Comparison of ENCODE assay signal across 9 mouse cellular contexts in genomic region chr15:80599213-80599750, GRCm38 (mm10). TPM values are rescaled to one million over a fixed set of nuclear protein-coding genes. Genes with fewer than 3 reads are reported as not detected.
DNase-seq lines count a peak whose midpoint lies in the region; ATAC-seq and TF ChIP-seq lines count a peak whose summit lies in the region.
"Had no signal": no experiment of that assay in that cellular context is flagged by ENCODE, and none has a peak within 500 bp of the region (broad histone marks: within the 10 kb centered on the region; RNA-seq: fewer than 3 reads in every experiment).

No protein-coding gene starts in this region.

- peak; percentile 88 for ATAC-seq in intestine, embryonic 15.5 days
- ATAC-seq in liver, embryonic 14.5 days (ENCODE audit: insufficient read depth): peak; percentile 89
- ATAC-seq in forebrain, embryonic 15.5 days (replicated peaks): no peak

- no peak overlapping the region for H3K27ac ChIP-seq in intestine, embryonic 15.5 days
- no peak overlapping the region for H3K27ac ChIP-seq in liver, embryonic 14.5 days
- no peak overlapping the region for H3K27ac ChIP-seq in forebrain, embryonic 15.5 days (replicated peaks)

- no peaks in the 10 kb centered on the region for H3K9me3 ChIP-seq in intestine, embryonic 15.5 days
- no peaks in the 10 kb centered on the region for H3K9me3 ChIP-seq in liver, embryonic 14.5 days (ENCODE audit: control insufficient read depth, low read length)
- no peaks in the 10 kb centered on the region for H3K9me3 ChIP-seq in forebrain, embryonic 15.5 days

- H3K4me3 ChIP-seq in intestine, embryonic 15.5 days (replicated peaks): no peak overlapping the region
- H3K4me3 ChIP-seq in liver, embryonic 14.5 days (ENCODE audit: insufficient read depth in 1 of 2, low read depth in 2 of 2, low read length in 2 of 2): peak overlapping the region; percentile 42 to 56
- H3K4me3 ChIP-seq in forebrain, embryonic 15.5 days: no peak overlapping the region

- H3K27me3 ChIP-seq in intestine, embryonic 15.5 days (replicated peaks): no peaks in the 10 kb centered on the region
- peaks cover 2% of the 10 kb centered on the region; the same call in 1 of the 2 replicates for H3K27me3 ChIP-seq in liver, embryonic 14.5 days (ENCODE audit: control insufficient read depth, insufficient read depth, low read length)
- no peaks in the 10 kb centered on the region for H3K27me3 ChIP-seq in forebrain, embryonic 15.5 days

- H3K9ac ChIP-seq in intestine, embryonic 15.5 days: no peak overlapping the region
- 0 out of 2 replicates have a peak overlapping the region, but pooled peaks have one; percentile 24 for H3K9ac ChIP-seq in liver, embryonic 14.5 days (replicated peaks)
- H3K9ac ChIP-seq in forebrain, embryonic 15.5 days (replicated peaks): no peak overlapping the region

- H3K4me1 ChIP-seq in intestine, embryonic 15.5 days (replicated peaks): no peaks in the 10 kb centered on the region
- H3K4me1 ChIP-seq in liver, embryonic 14.5 days (replicated peaks; ENCODE audit: control insufficient read depth in 2 of 2, insufficient read depth in 2 of 2, low read length in 1 of 2): peaks cover 11 to 15% of the 10 kb centered on the region in 2 experiments
- peaks cover 15% of the 10 kb centered on the region for H3K4me1 ChIP-seq in forebrain, embryonic 15.5 days

- intact Hi-C loops in left cerebral cortex, postnatal 4 days (cut with DNase I): no loop called here

- WGBS in intestine, embryonic 15.5 days: 26% methylated on average over 16 of the region's 16 CpGs
- 14% methylated on average over 16 of the region's 16 CpGs for WGBS in liver, embryonic 14.5 days (ENCODE audit: insufficient replicate concordance)
- 55% methylated on average over 16 of the region's 16 CpGs for WGBS in forebrain, embryonic 15.5 days

- H3K36me3 ChIP-seq in intestine, embryonic 15.5 days: no peaks in the 10 kb centered on the region
- H3K36me3 ChIP-seq in liver, embryonic 14.5 days (replicated peaks; ENCODE audit: control insufficient read depth, insufficient read depth, low read depth): no peaks in the 10 kb centered on the region
- no peaks in the 10 kb centered on the region for H3K36me3 ChIP-seq in forebrain, embryonic 15.5 days

- peak; percentile 77 for DNase-seq in T-cell, adult 2 months (ENCODE audit: low spot score)
- peak; percentile 24 for DNase-seq in gastrocnemius, adult 18-20 months (ENCODE audit: low spot score)
- DNase-seq in liver, embryonic 14.5 days (ENCODE audit: low read depth in 3 of 3, low spot score in 3 of 3): peak; percentile 64 to 73 (median 70)
- peak; percentile 44 to 50 for DNase-seq in spleen, adult 18-20 months
- DNase-seq in right cerebral cortex, adult 18-20 months: no peak
- no peak for DNase-seq in left cerebral cortex, postnatal 4 days

- no peak for TF ChIP-seq CTCF in liver, embryonic 14.5 days (IDR thresholded peaks at IDR 0.05; ENCODE audit: low read depth)

- H3K4me2 ChIP-seq in intestine, embryonic 15.5 days (replicated peaks): peak overlapping the region; percentile 22
- H3K4me2 ChIP-seq in liver, embryonic 14.5 days (ENCODE audit: low read depth): peak overlapping the region; percentile 75
- H3K4me2 ChIP-seq in forebrain, embryonic 15.5 days (replicated peaks): no peak overlapping the region

- no peak for TF ChIP-seq EP300 in liver, embryonic 14.5 days (IDR thresholded peaks at IDR 0.05; ENCODE audit: low read depth)

RNA-seq across cellular contexts. Expression of gene Grap2, which starts 26.9 kb away (rescaled TPM):
- under 1 TPM; 0.18 to 0.31 TPM for total RNA-seq in gastrocnemius, adult 18-20 months (2021)
- polyA plus RNA-seq in intestine, embryonic 15.5 days (2015; fragmentation: Nextera tagmentation; extraction: Ambion mirVana): 0.95 and 1.3 TPM in 2 replicates
- 8.7 and 9.2 TPM in 2 replicates for polyA plus RNA-seq in liver, embryonic 14.5 days (2012; rRNA removed)
- 21.7 and 21.8 TPM in 2 replicates for polyA plus RNA-seq in liver, embryonic 14.5 days (2014; fragmentation: Nextera tagmentation; extraction: Ambion mirVana)
- 0.09 TPM in 1 of 2 replicates, not detected in the other for polyA plus RNA-seq in forebrain, embryonic 15.5 days (2015; fragmentation: Nextera tagmentation; extraction: Ambion mirVana)
- total RNA-seq in left cerebral cortex, postnatal 4 days (2021): under 1 TPM; 0.32 to 0.34 TPM

RNA-seq across cellular contexts. Expression of gene Enthd1, which starts 34.3 kb away (rescaled TPM):
- total RNA-seq in gastrocnemius, adult 18-20 months (2021): not detected
- polyA plus RNA-seq in intestine, embryonic 15.5 days (2015; fragmentation: Nextera tagmentation; extraction: Ambion mirVana): not detected in 2 replicates
- not detected in 2 replicates for polyA plus RNA-seq in liver, embryonic 14.5 days (2012; rRNA removed)
- not detected in 2 replicates for polyA plus RNA-seq in liver, embryonic 14.5 days (2014; fragmentation: Nextera tagmentation; extraction: Ambion mirVana)
- polyA plus RNA-seq in forebrain, embryonic 15.5 days (2015; fragmentation: Nextera tagmentation; extraction: Ambion mirVana): not detected in 2 replicates
- total RNA-seq in left cerebral cortex, postnatal 4 days (2021): under 1 TPM; 0.16 to 0.18 TPM
- polyA plus RNA-seq: neural tube, embryonic 14.5 days had no signal

Comparison
In these comparisons a context has a peak if more than half of its experiments do, and no peak if none do; other contexts are left out.
1. DNase-seq: peak in T-cell, adult 2 months (single experiment), gastrocnemius, adult 18-20 months (single experiment), liver, embryonic 14.5 days (3 of 3) and spleen, adult 18-20 months (2 of 2); none in right cerebral cortex, adult 18-20 months (single experiment) and left cerebral cortex, postnatal 4 days (single experiment).
2. H3K4me3 ChIP-seq: peak in liver, embryonic 14.5 days (2 of 2); none in intestine, embryonic 15.5 days (single experiment) and forebrain, embryonic 15.5 days (single experiment).